Mouse (Mus musculus) liver, adult 2 months (tissue): ENCODE measurements around the gene Fam160b1. TPM values are rescaled to one million over a fixed set of nuclear protein-coding genes. Genes with fewer than 3 reads are reported as not detected.

Source experiments
- DNase-seq: peaks from one replicate; pipeline ENCODE4 v3.0.0-alpha.2; 2011; ENCODE audit warnings: low read depth, low spot score; ENCODE audit errors: extremely low read depth
- H3K27ac ChIP-seq: fragments of 200-500 bp; replicated peaks from 2 replicates; pipeline ENCODE4 v1.5.1; 2012; ENCODE audit warnings: low read depth, mild to moderate bottlenecking, control low read depth, inconsistent platforms, low read length; ENCODE audit not compliant: insufficient read depth
- H3K27me3 ChIP-seq: fragments of 200-500 bp; 2 replicates; pipeline ENCODE4 v1.6.1; 2012; ENCODE audit warnings: mild to moderate bottlenecking, moderate library complexity, low read length, inconsistent platforms; ENCODE audit not compliant: control insufficient read depth, insufficient read depth
- H3K36me3 ChIP-seq: fragments of 200-500 bp; 2 replicates; pipeline ENCODE4 v1.6.1; 2012; ENCODE audit warnings: low read length, inconsistent platforms; ENCODE audit not compliant: control insufficient read depth, insufficient read depth
- H3K4me1 ChIP-seq: fragments of 200-500 bp; 2 replicates; pipeline ENCODE4 v1.6.1; 2011; ENCODE audit warnings: low read length; ENCODE audit not compliant: control insufficient read depth, insufficient read depth
- H3K4me3 ChIP-seq: fragments of 200-500 bp; 2 replicates; pipeline ENCODE4 v1.5.1; 2011; ENCODE audit warnings: low read depth, mild to moderate bottlenecking, control low read depth, low read length, moderate library complexity; ENCODE audit not compliant: insufficient read depth
- H3K79me2 ChIP-seq: fragments of 200-500 bp; 2 replicates; pipeline ENCODE4 v1.6.1; 2012; ENCODE audit warnings: inconsistent platforms, mild to moderate bottlenecking, low read length, moderate library complexity; ENCODE audit not compliant: control insufficient read depth, insufficient read depth
- H3K9ac ChIP-seq: fragments of 200-500 bp; 2 replicates; pipeline ENCODE4 v1.6.1; 2012; ENCODE audit warnings: low read depth, mild to moderate bottlenecking, control low read depth, inconsistent platforms, low read length
- CTCF ChIP-seq: fragments of 200-500 bp; IDR thresholded peaks from 2 replicates; pipeline ENCODE4 v1.5.1; 2011; ENCODE audit warnings: low read depth, low read length, control low read depth
- POLR2A ChIP-seq: fragments of 200-500 bp; IDR thresholded peaks from 2 replicates; pipeline ENCODE4 v1.6.1; 2011; ENCODE audit warnings: low read length, control low read depth; ENCODE audit not compliant: insufficient read depth; ENCODE audit errors: extremely low read depth
- WGBS: fragments of 180-500 bp; shearing (Covaris S2); methylation state at CpG from one replicate; pipeline ENCODE4 v1.1.7; 2018; 5-methylcytosine and 5-hydroxymethylcytosine counted together
- polyA plus RNA-seq: library from polyadenylated mRNA; depleted of rRNA; stranded (reverse); fragments of >200 nt; gene quantifications from 2 replicates; pipeline ENCODE4 v1.2.3, GENCODE M21; 2012
- total RNA-seq: library from RNA; depleted of rRNA; stranded (reverse); fragments of >200 nt; gene quantifications from 2 replicates; pipeline ENCODE4 v1.2.3, GENCODE M21; 2014

The Fam160b1 gene
- total and polyA plus RNA-seq, 2 experiments: 10.9 to 18.4 TPM

- peak; percentile 72 for DNase-seq
- TF ChIP-seq POLR2A (no peak), CTCF (peak; percentile 46)
- H3K27me3 ChIP-seq: no peaks in the 10 kb centered on the region
- H3K36me3 ChIP-seq: peaks cover 11% of the 10 kb centered on the region
- H3K4me3 ChIP-seq: no peak overlapping the region
- H3K9ac ChIP-seq: peak overlapping the region; percentile 4; the same call in 1 of the 2 replicates
- H3K79me2 ChIP-seq: peaks cover 27% of the 10 kb centered on the region; the same call in 1 of the 2 replicates
- H3K4me1 ChIP-seq: peaks cover 34% of the 10 kb centered on the region
- WGBS: 16% methylated on average over 8 of the region's 8 CpGs
- H3K27ac ChIP-seq: peak overlapping the region; percentile 86
Observed at GRCm38 (mm10) chr19:57366007-57366406, 5.5 kb downstream of the Fam160b1 start.

- 29% methylated on average over 5 of the region's 5 CpGs for WGBS
- Histone ChIP-seq H3K4me1 (peaks cover 34% of the 10 kb centered on the region), H3K79me2 (peaks cover 21% of the 10 kb centered on the region; the same call in 1 of the 2 replicates), H3K27ac (peak overlapping the region; percentile 86), H3K4me3 (no peak overlapping the region), H3K9ac (peak overlapping the region; percentile 41; the same call in 1 of the 2 replicates), H3K36me3 (peaks cover 16% of the 10 kb centered on the region), H3K27me3 (no peaks in the 10 kb centered on the region)
- DNase-seq: no peak
- TF ChIP-seq POLR2A: no peak
- TF ChIP-seq CTCF: no peak
Observed at GRCm38 (mm10) chr19:57366626-57367025, 6.1 kb downstream of the Fam160b1 start.

DNA sequence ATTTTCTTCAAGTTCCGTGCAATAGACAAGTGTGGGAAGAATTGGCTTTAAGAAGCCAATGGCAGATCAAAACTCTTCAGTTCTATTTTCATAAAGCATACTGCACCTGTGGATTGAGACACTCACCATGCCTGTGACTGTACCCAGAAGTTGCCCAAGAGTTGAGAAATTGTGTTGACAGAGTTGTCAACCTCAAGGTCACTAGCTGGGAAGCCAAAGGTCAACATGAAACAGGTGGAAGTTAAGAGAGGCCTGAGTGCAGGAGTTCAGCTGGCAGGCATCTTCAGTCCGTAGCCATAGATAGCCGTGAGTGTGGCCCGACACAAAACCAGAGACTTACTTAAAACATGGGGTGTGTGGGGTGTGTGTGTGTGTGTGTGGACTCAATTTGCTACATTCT, 6.7 kb downstream of the Fam160b1 start:
- Histone ChIP-seq H3K4me1 (peaks cover 34% of the 10 kb centered on the region), H3K4me3 (no peak overlapping the region), H3K79me2 (peaks cover 21% of the 10 kb centered on the region; the same call in 1 of the 2 replicates), H3K27ac (peak overlapping the region; percentile 93), H3K9ac (peak overlapping the region; percentile 64), H3K27me3 (no peaks in the 10 kb centered on the region), H3K36me3 (peaks cover 21% of the 10 kb centered on the region)
- 17% methylated on average over 4 of the region's 4 CpGs for WGBS
- TF ChIP-seq POLR2A (no peak), CTCF (no peak)
- DNase-seq: peak; percentile 100

- peak overlapping the region; percentile 93 for H3K27ac ChIP-seq
- 30% methylated on average over 11 of the region's 11 CpGs for WGBS
- peak overlapping the region; percentile 64 for H3K9ac ChIP-seq
- H3K79me2 ChIP-seq: peaks cover 18% of the 10 kb centered on the region; the same call in 1 of the 2 replicates
- peak; percentile 95 for DNase-seq
- H3K27me3 ChIP-seq: no peaks in the 10 kb centered on the region
- H3K4me3 ChIP-seq: no peak overlapping the region
- H3K4me1 ChIP-seq: peaks cover 34% of the 10 kb centered on the region
- TF ChIP-seq CTCF (no peak), POLR2A (no peak)
- peaks cover 28% of the 10 kb centered on the region for H3K36me3 ChIP-seq
Observed at GRCm38 (mm10) chr19:57367849-57368387, 7.4 kb downstream of the Fam160b1 start.

DNA sequence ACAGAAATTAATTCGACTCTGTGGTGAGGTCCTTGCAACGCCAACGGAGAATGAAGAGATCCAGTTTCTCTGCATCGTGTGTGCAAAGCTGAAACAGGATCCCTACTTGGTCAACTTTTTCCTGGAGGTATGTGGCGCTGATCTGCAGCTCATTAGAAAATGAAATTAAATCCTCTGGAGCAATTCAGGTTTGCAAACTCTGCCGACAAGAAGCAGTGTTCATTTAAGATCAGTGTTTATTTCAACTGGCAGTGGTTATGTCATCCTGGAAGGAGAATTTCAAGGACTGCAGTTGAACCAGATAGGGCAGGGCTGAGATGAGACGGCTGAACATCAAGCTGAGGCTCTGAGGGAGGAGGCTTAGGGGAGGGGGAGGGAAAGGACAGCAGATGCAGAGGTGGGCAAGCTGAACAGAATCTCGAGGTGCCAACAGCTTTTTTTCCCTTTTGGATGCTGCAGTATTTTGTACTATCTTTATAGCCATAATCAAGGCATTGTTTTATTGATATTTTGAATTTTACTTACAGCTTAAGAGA, 12.9 kb downstream of the Fam160b1 start:
- no peak for TF ChIP-seq POLR2A
- no peak for TF ChIP-seq CTCF
- no peak for DNase-seq
- Histone ChIP-seq H3K79me2 (peaks cover 17% of the 10 kb centered on the region; the same call in 1 of the 2 replicates), H3K27ac (no peak overlapping the region), H3K4me3 (no peak overlapping the region), H3K9ac (no peak overlapping the region), H3K36me3 (peaks cover 59% of the 10 kb centered on the region), H3K27me3 (no peaks in the 10 kb centered on the region), H3K4me1 (peaks cover 28% of the 10 kb centered on the region)
- WGBS: 87% methylated on average over 8 of the region's 8 CpGs

- H3K4me3 ChIP-seq: no peak overlapping the region
- no peak overlapping the region for H3K9ac ChIP-seq
- H3K4me1 ChIP-seq: peaks cover 24% of the 10 kb centered on the region
- peaks cover 8% of the 10 kb centered on the region; the same call in 1 of the 2 replicates for H3K79me2 ChIP-seq
- WGBS: 81% methylated on average over 5 of the region's 5 CpGs
- H3K27ac ChIP-seq: peak overlapping the region; percentile 28; the same call in 1 of the 2 replicates
- TF ChIP-seq POLR2A (no peak), CTCF (no peak)
- no peaks in the 10 kb centered on the region for H3K27me3 ChIP-seq
- peaks cover 69% of the 10 kb centered on the region for H3K36me3 ChIP-seq
- DNase-seq: no peak
Observed at GRCm38 (mm10) chr19:57375161-57375560, 14.7 kb downstream of the Fam160b1 start.
